Mouse (Mus musculus): ENCODE measurements around the gene Apbb1.
A peak's percentile ranks its signal among the peaks of the same experiment; 100 is the strongest.

The Apbb1 gene

GRCm38 (mm10) chr7:105569512-105570496 is 11.6 kb downstream of the Apbb1 start:
- DNase-seq: no peak

GRCm38 (mm10) chr7:105568988-105569471 is 12.4 kb downstream of the Apbb1 start:
- no peak for DNase-seq

DNA sequence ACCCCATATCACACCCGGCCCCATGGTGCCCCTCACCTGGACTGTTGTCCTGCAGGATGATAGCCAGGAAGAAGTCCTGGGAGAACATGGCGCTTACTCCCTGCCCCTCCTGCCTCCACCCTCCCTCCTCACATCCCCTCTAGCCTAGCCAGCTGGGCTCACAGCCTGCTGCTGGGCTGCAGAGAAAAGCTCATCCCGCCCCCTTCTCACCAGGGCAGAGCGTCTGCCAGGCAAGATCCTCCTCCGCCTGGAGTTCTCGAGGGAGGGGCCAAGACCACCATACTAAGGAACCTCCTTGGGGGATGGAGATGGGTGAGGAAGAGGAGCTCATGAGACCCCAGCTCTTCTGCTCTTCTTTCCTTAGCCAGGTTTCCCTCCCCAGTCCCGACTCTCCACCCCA is 12.9 kb downstream of the Apbb1 start:
- no peak for DNase-seq

DNA sequence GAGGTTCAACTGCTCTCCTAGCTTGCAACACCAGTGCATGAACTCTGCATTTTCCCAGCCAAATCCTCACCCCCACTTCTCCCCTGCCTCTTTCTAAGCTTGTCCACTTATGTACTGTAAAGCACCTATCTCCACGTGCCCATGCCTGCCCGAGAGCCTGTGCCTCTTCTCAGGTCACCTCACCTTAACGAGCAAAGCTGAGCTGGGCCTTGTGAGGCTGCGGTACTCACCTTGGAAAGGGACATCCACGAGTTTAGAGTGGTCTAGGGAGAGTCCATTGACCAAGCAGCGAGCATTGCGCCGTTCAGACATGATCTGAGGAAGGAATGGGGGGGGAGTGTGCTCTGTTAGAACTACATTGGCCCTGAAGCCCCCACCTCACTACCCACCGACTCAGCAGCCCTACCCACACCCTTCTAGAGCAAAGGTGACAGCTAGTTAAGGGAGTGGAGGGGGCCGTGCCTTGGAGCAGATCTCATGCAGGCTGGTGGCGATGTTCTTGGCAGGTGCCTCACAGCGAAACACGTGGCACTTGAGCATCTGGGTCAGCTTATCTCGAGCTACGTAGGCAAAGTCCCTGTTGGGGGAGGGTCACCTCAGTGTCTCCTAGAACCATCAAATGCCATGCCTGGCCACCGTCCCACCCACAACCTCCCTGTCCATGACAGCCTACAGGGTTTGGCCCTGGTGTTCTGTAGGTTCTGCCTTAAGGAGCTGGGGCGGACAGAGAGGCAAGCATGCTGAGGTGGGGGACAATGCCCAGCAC is 16.2 kb downstream of the Apbb1 start:
- no peak for DNase-seq

- no peak for DNase-seq
Measured at GRCm38 (mm10) chr7:105563367-105563766, 18.1 kb downstream of the Apbb1 start.

- DNase-seq: no peak
Measured at GRCm38 (mm10) chr7:105562317-105562716, 19.1 kb downstream of the Apbb1 start.

DNA sequence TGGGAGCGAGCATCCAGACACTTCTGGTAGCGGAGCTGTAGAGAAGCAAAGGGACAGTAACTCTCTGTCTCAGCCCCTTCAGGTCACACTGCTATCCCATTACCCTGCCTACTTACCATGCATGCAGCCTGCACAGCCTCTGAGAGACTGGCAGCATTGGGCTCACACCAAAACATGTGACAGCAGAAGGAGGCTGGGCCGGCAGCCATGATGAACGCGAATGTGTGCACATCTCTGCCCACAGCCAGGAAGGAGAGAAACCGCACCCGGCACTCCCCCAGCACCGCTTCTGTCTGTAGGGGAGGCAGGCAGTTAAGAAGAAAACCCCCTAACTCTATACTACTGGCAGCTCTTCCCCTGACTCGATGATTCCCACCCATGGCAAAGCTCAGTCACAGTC is 22.4 kb downstream of the Apbb1 start:
- DNase-seq: no peak

GRCm38 (mm10) chr7:105557671-105558070 is 23.8 kb downstream of the Apbb1 start:
- DNase-seq: no peak

DNA sequence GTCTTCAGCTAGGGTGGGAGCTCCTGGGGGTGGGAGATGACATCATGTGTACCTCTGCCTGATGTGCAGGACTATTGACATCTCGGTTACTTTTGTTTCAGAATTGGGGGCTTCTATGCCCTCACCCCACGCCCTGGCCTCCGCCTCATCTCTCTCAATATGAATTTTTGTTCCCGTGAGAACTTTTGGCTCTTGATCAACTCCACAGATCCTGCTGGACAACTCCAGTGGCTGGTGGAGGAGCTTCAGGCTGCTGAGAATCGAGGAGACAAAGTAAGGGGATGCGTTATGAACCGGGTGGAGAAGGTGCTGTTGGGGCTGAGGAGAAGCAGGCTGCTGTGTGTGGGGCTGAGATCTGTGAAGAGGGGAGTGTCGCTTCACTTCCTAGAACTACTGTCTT is 25.0 kb downstream of the Apbb1 start:
- DNase-seq: no peak

- no peak for DNase-seq
Measured at GRCm38 (mm10) chr7:105555571-105555970, 25.9 kb downstream of the Apbb1 start.

DNA sequence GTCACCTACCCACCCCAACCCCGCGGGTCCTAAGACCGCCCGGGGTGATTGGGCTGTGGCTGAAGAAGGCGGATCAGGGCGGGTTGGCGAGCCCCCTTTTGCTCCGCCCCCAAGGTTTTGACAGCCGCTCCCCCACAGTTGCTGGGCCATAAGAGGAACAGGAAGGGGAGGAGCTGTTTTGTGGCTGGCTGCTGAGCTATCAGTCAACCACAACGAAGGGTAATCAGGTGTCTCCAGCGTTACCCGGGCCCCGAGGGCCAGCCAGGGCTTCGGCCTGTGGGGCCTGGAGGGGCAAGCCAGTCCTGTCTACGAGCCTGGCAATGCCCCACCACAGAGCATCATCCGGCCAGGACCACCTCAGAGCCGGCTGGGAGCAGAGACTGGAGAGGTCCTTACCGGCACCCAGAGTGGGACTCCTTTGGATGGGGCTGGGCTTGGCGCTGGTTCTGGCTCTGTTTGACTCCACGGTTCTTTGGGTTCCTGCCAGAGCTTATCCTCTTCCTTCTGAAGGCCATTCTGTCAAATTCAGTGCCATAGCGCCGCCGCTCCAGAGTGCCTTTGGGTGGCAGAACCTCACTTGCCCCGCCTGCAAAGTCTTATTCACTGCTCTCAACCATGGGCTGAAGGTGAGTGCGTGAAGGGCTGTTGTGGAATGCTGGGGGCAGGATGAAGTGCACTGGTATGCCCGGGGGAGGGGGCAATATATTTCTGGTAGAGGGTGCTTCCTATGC is 27.1 kb downstream of the Apbb1 start, which contains the start of gene Smpd1:
Smpd1 (plus strand) TSS at position 149 of the 731 bp plus-strand sequence.
- DNase-seq: peak; percentile 88

DNA sequence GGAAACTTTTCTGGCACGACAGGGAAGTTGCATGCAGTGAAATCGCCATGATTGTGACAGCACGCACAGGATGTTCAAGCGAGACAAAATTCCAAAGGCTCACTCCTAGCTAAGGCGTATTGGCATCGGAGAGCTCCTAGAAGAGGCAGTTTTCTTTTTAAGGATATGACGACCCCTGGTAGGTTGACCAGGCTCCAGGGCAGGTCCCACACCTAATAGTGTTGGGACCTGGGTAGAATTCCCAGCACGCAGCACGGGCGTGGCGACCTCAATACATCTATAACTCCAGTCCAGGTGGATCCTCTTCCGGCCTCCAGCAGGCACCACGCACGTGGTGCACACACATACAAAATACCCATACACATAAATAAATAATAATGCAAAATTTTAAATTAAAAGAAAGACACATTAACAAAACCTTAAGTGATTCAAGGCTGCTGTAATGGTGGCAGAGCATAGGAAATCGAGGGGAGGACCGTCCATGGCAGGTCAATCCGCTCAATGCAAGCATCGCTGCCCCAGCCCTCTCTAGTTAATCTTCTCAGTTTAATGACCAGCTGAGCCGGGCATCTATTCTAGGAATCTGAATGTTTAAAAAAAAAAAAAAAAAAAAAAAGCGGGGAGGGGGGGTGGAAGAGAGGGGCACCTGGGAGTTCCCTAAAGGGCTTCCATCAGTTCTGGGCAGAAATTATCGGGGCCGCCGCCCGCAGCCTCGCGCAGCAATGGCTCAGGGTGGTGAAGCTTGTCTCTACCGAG is 27.8 kb downstream of the Apbb1 start:
- DNase-seq: no peak

DNA sequence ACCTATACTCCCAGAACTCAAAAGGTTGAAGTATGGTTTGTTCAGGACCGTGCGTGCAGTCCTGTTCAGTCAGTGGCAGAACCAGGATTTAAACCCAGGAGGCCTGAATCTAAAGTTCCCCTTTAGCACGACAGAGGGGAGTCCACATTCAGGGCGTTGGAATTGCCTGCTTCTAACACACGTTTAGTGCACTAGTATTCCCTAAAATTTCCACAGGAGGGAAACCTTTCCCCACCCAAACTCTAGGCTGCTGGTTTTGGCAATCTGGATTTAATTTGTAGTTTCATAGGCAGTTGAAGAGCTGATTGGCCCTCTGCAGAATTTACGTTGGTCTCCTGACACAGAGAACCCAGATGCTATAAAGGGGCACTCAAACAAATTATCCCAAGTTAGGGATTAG is 32.4 kb downstream of the Apbb1 start:
- DNase-seq: no peak

- DNase-seq: no peak
Measured at GRCm38 (mm10) chr7:105547970-105548369, 33.5 kb downstream of the Apbb1 start.

- DNase-seq: no peak
Measured at GRCm38 (mm10) chr7:105545986-105546385, 35.5 kb downstream of the Apbb1 start.

- DNase-seq: no peak
Measured at GRCm38 (mm10) chr7:105534162-105534561, 47.3 kb downstream of the Apbb1 start.

DNA sequence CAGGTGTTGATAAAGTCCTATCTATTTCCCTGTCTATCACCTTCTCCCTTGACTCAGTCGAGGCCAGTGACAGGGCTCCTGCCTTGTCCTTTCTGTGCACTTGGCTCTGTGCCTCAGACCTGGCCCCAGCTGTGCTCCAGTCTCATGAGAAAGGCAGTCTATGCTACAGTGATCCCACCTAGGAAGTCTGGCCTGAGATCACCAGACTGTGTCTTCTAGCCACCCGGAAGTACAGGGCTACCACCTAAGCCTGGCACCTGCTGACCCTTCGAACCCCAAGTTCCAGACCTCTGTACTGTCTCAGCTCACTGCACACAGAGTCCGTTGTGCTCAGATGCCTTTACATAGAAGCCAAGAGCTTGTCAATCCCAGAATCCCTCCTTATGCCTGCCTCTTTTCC is 53.4 kb downstream of the Apbb1 start:
- DNase-seq: no peak

DNA sequence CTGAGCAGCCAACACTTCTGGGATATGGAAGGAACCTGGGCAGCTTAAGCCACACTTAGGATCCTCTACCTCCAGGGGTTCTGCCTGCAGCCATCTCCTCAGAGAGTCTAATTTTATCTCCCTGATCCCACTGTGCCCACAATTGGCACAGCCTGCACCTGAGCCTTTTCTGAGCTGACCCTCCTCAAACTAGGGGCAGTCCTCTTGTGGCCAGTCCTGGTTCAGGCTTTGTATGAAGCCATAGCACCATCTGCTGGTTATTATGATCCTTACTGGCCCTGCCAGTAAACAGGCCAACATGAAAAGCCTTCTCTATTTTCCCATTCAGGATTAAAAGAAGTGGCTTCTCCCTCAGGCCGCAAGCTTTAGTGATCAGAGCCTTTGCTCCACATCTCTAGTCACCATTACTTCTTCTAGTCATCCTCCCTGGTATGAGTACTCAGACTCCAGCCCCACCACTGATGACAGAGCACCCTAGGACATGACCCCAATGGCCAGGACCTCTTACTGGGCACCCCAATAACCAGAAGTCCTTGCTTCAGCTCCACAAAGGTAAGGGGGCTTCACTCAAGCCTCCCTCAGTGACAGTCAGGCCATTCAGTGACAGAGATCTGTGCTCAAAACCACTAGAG is 54.0 kb downstream of the Apbb1 start:
- DNase-seq: peak; percentile 31

DNA sequence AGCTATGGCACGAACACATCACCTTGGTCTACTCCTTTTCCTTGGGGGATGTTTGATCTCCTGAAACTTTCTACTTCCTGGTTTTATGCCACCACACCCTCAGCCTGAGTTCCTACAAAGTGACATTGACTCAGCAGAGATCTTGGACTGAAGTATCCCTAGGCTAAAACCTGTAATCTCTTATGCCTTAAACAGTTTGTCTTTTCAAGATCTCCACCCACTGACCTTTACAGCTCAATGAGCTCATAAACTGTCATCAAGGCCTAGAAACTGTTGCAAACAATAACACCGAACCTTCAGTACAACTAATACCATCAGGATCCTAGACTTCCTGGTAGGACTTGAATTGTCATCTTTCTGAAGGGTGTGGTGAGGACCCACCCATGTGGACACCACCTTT is 57.2 kb downstream of the Apbb1 start:
- DNase-seq: no peak

DNA sequence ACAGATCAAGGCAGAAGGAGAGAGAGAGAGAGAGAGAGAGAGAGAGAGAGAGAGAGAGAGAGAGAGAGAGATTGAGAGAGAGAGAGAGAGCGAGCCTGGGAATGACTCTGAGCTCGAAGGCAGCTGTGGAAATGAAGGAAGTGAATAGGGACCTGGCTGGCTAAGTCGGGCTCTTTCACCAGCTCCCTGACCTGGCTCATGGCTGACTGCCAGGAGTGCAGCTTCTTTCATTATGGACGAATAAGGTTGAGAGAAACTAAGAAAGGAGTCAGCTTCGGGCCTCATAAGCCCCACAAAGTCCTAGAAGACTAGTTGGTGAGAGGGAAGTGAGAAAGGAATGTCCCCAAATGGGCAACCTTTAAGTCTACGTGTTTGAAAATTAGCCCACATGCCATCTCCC is 61.3 kb downstream of the Apbb1 start:
- DNase-seq: peak; percentile 8

DNA sequence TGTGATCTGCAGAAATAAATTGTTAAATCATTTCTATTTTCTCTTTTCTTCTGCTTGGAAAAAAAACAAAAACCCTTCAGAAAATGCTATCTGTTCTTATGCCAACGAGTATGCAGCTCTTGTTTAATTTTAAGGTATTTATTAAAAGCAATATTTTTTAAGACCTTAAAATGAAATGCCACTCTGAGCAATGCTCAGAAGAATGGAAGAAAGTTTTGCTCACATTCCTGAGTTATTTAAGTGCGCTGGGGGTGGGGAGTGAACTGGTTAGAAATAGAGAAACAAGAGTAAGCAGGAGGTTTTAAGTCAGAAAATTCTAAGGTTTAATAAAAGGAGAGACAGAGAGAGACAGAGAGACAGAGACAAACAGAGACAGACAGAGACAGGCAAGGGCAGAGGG is 61.7 kb downstream of the Apbb1 start:
- DNase-seq: no peak

GRCm38 (mm10) chr7:105519336-105519735 is 62.1 kb downstream of the Apbb1 start:
- no peak for DNase-seq
